Mouse (Mus musculus) ES-E14 (cell line): ENCODE data around the gene Hist1h4c. TPM values are rescaled to one million over a fixed set of nuclear protein-coding genes. Genes with fewer than 3 reads are reported as not detected.

Source experiments
- DNase-seq: peaks from one replicate; pipeline ENCODE4 v3.0.0-alpha.2; 2013; ENCODE audit warnings: low read depth, low spot score
- H3K27ac ChIP-seq: 2 replicates; pipeline ENCODE4 v1.5.1; 2012; ENCODE audit warnings: low read depth, mild to moderate bottlenecking, low read length, moderate library complexity, mixed read lengths; ENCODE audit not compliant: poor library complexity, insufficient read depth, severe bottlenecking
- H3K36me3 ChIP-seq: 2 replicates; pipeline ENCODE4 v1.6.1; 2012; ENCODE audit warnings: mild to moderate bottlenecking, low read length, moderate library complexity, mixed read lengths; ENCODE audit not compliant: control insufficient read depth, poor library complexity, insufficient read depth, severe bottlenecking
- H3K4me1 ChIP-seq, 2 experiments: fragments of 150-350 bp in 1 of 2; sonication (generic) in 1 of 2; 2 replicates each; pipeline ENCODE4 v1.6.1; 2012; ENCODE audit warnings: low read length in 2 of 2, mild to moderate bottlenecking in 1 of 2, mixed read lengths in 1 of 2; ENCODE audit not compliant: control insufficient read depth in 2 of 2, insufficient read depth in 2 of 2, poor library complexity in 1 of 2
- H3K4me3 ChIP-seq, 2 experiments: fragments of 150-350 bp in 1 of 2; sonication (generic) in 1 of 2; 2 replicates each; pipeline ENCODE4 v1.5.1; 2012; ENCODE audit warnings: low read length in 2 of 2, low read depth in 1 of 2, mild to moderate bottlenecking in 1 of 2, mixed read lengths in 1 of 2; ENCODE audit not compliant: insufficient read depth in 1 of 2, poor library complexity in 1 of 2, severe bottlenecking in 1 of 2
- H3K9ac ChIP-seq: 2 replicates; pipeline ENCODE4 v1.6.1; 2012; ENCODE audit warnings: low read depth, mild to moderate bottlenecking, low read length, mixed read lengths; ENCODE audit not compliant: poor library complexity, insufficient read depth, severe bottlenecking
- H3K9me3 ChIP-seq: fragments of 150-350 bp; sonication (generic); 2 replicates; pipeline ENCODE4 v1.6.1; 2012; ENCODE audit warnings: low read depth, mild to moderate bottlenecking, low read length; ENCODE audit not compliant: control insufficient read depth, insufficient read depth
- CHD2 ChIP-seq: IDR thresholded peaks from 2 replicates; pipeline ENCODE4 v1.6.1; 2014; ENCODE audit warnings: mild to moderate bottlenecking, low read depth, low read length, inconsistent platforms
- HCFC1 ChIP-seq: IDR thresholded peaks from 2 replicates; pipeline ENCODE4 v1.6.1; 2012; ENCODE audit warnings: low read length, inconsistent platforms, borderline replicate concordance; ENCODE audit not compliant: insufficient read depth
- MAFK ChIP-seq: IDR thresholded peaks from 2 replicates; pipeline ENCODE4 v1.6.1; 2014; ENCODE audit warnings: mild to moderate bottlenecking, low read depth, low read length, inconsistent platforms; ENCODE audit not compliant: insufficient read depth
- ZC3H11A ChIP-seq: IDR thresholded peaks from 2 replicates; pipeline ENCODE4 v1.6.1; 2012; ENCODE audit warnings: low read depth, mild to moderate bottlenecking, inconsistent platforms, low read length, borderline replicate concordance
- ZNF384 ChIP-seq: IDR thresholded peaks from 2 replicates; pipeline ENCODE4 v1.6.1; 2012; ENCODE audit warnings: low read depth, low read length, inconsistent platforms
- in situ Hi-C, 2 experiments: fragments of 600-800 bp; cut with MboI; formaldehyde crosslinking; loops; one replicate each; pipeline ENCODE4 v1.15.1; 2025; ENCODE audit warnings: low sequenced_read_pairs in 2 of 2, inconsistent platforms in 1 of 2; ENCODE audit not compliant: unreplicated experiment in 2 of 2
- total RNA-seq: library from RNA; depleted of rRNA; stranded (reverse); fragments of 300-350 nt; gene quantifications from 2 replicates; pipeline ENCODE4 v1.2.3, GENCODE M21; 2012

Hist1h4c gene
- total RNA-seq, 1 experiment, result 496 TPM

GRCm38 (mm10) chr13:23699767-23700166, 1.5 kb upstream of the Hist1h4c start:
- H3K9ac ChIP-seq, result no peak overlapping the region
- in situ Hi-C loops, result loop anchor here in 1 of 2 experiments (25.0 kb wide), 1 partner anchor 1662 kb away; the partner anchor contains the start of genes Hist1h2ag, Hist1h2ah, Hist1h2bj and Hist1h2bk
- H3K27ac ChIP-seq, result no peak overlapping the region
- peaks cover 0 to 6% of the 10 kb centered on the region in 2 experiments; a peak in 1 of 4 replicates for H3K4me1 ChIP-seq
- H3K4me3 ChIP-seq, result no peak overlapping the region
- DNase-seq, result no peak
- TF ChIP-seq CHD2 (no peak), MAFK (no peak), ZNF384 (no peak), ZC3H11A (no peak), HCFC1 (no peak)
- H3K36me3 ChIP-seq, result no peaks in the 10 kb centered on the region
- H3K9me3 ChIP-seq, result no peaks in the 10 kb centered on the region

- no peak overlapping the region; the same call in 1 of the 2 replicates for H3K27ac ChIP-seq
- in situ Hi-C loops, result loop anchor here in 1 of 2 experiments (25.0 kb wide), 1 partner anchor 1662 kb away; the partner anchor contains the start of genes Hist1h2ag, Hist1h2ah, Hist1h2bj and Hist1h2bk
- H3K36me3 ChIP-seq, result no peaks in the 10 kb centered on the region
- no peak overlapping the region; the same call in 1 of the 2 replicates for H3K9ac ChIP-seq
- TF ChIP-seq MAFK, result no peak
- TF ChIP-seq ZC3H11A, result no peak
- TF ChIP-seq CHD2, result no peak
- no peak for TF ChIP-seq HCFC1
- TF ChIP-seq ZNF384, result no peak
- peaks cover 0 to 6% of the 10 kb centered on the region in 2 experiments; a peak in 1 of 4 replicates for H3K4me1 ChIP-seq
- DNase-seq, result no peak
- H3K4me3 ChIP-seq, result no peak overlapping the region
- H3K9me3 ChIP-seq, result no peaks in the 10 kb centered on the region
Observed at GRCm38 (mm10) chr13:23698996-23699395, 742 bp upstream of the Hist1h4c start.

GRCm38 (mm10) chr13:23697491-23698299, 559 bp downstream of the Hist1h4c start:
- no peaks in the 10 kb centered on the region; the same call in 1 of the 2 replicates for H3K9me3 ChIP-seq
- peak overlapping the region; percentile 44; the same call in 1 of the 2 replicates for H3K27ac ChIP-seq
- H3K9ac ChIP-seq, result peak overlapping the region; percentile 61; the same call in 1 of the 2 replicates
- in situ Hi-C loops, result loop anchor here in 1 of 2 experiments (25.0 kb wide), 1 partner anchor 1660 kb away; the partner anchor contains the start of genes Hist1h2ag, Hist1h2ah, Hist1h2bj and Hist1h2bk
- H3K4me1 ChIP-seq, result peaks cover 0 to 6% of the 10 kb centered on the region in 2 experiments; a peak in 1 of 4 replicates
- H3K36me3 ChIP-seq, result no peaks in the 10 kb centered on the region
- TF ChIP-seq MAFK (no peak), ZC3H11A (0 out of 2 replicates have a peak, but pooled peaks have one; percentile 11)
- H3K4me3 ChIP-seq, result peak overlapping the region; percentile 49 to 61
- peak; percentile 65 for DNase-seq

GRCm38 (mm10) chr13:23696061-23696474, 2.2 kb downstream of the Hist1h4c start:
- 0 out of 4 replicates have a peak overlapping the region, but pooled peaks of 1 of the 2 experiments have one; percentile 4 for H3K4me3 ChIP-seq
- DNase-seq, result no peak
- peak overlapping the region; percentile 18; the same call in 1 of the 2 replicates for H3K9ac ChIP-seq
- TF ChIP-seq CHD2 (no peak), ZNF384 (no peak), MAFK (no peak)
- no peak overlapping the region for H3K27ac ChIP-seq
- H3K4me1 ChIP-seq, result peaks cover 0 to 6% of the 10 kb centered on the region in 2 experiments; a peak in 1 of 4 replicates
- H3K9me3 ChIP-seq, result no peaks in the 10 kb centered on the region; the same call in 1 of the 2 replicates
- H3K36me3 ChIP-seq, result no peaks in the 10 kb centered on the region
- in situ Hi-C loops, result loop anchor here in 1 of 2 experiments (25.0 kb wide), 1 partner anchor 1659 kb away; the partner anchor contains the start of genes Hist1h2ag, Hist1h2ah, Hist1h2bj and Hist1h2bk
